Mouse (Mus musculus): ENCODE data around the gene Aspdh. TPM values are rescaled to one million over a fixed set of nuclear protein-coding genes. Genes with fewer than 3 reads are reported as not detected.
A peak's percentile ranks its signal among the peaks of the same experiment; 100 is the strongest.

The Aspdh gene
- polyA plus RNA-seq (2012; rRNA removed) = 29.8 and 30.6 TPM in 2 replicates

GRCm38 (mm10) chr7:44465111-44465510 is at the start of gene Aspdh:
Aspdh (plus strand) TSS chr7:44465391.
- DNase-seq (ENCODE audit: low read depth) = peak; percentile 30
- no peak for TF ChIP-seq POLR2A (IDR thresholded peaks at IDR 0.05; ENCODE audit: borderline replicate concordance, extremely low read depth, insufficient read depth, insufficient read length, poor library complexity, severe bottlenecking)
- no peak for TF ChIP-seq CTCF (IDR thresholded peaks at IDR 0.05; ENCODE audit: borderline replicate concordance, extremely low read depth, insufficient read depth, insufficient read length)

GRCm38 (mm10) chr7:44427666-44428065 is 37.5 kb upstream of the Aspdh start:
- DNase-seq (ENCODE audit: low read depth) = no peak
- TF ChIP-seq CTCF (IDR thresholded peaks at IDR 0.05; ENCODE audit: borderline replicate concordance, extremely low read depth, insufficient read depth, insufficient read length) = no peak
- TF ChIP-seq POLR2A (IDR thresholded peaks at IDR 0.05; ENCODE audit: borderline replicate concordance, extremely low read depth, insufficient read depth, insufficient read length, poor library complexity, severe bottlenecking) = no peak

- peak; percentile 94 for DNase-seq (ENCODE audit: low read depth)
- TF ChIP-seq POLR2A (IDR thresholded peaks at IDR 0.05; ENCODE audit: borderline replicate concordance, extremely low read depth, insufficient read depth, insufficient read length, poor library complexity, severe bottlenecking) (no peak), CTCF (IDR thresholded peaks at IDR 0.05; ENCODE audit: borderline replicate concordance, extremely low read depth, insufficient read depth, insufficient read length) (no peak)
These were observed 36.8 kb upstream of the Aspdh start for GRCm38 (mm10) chr7:44428171-44428950.

- peak; percentile 96 for DNase-seq (ENCODE audit: low read depth)
- TF ChIP-seq POLR2A (IDR thresholded peaks at IDR 0.05; ENCODE audit: borderline replicate concordance, extremely low read depth, insufficient read depth, insufficient read length, poor library complexity, severe bottlenecking) = peak; percentile 85
- 0 out of 2 replicates have a peak, but pooled peaks have one; percentile 5 for TF ChIP-seq CTCF (IDR thresholded peaks at IDR 0.05; ENCODE audit: borderline replicate concordance, extremely low read depth, insufficient read depth, insufficient read length)
These were observed 36.1 kb upstream of the Aspdh start, which contains the start of gene Lrrc4b for GRCm38 (mm10) chr7:44428968-44429521. Lrrc4b (plus strand) TSS chr7:44429018.

GRCm38 (mm10) chr7:44429534-44430488 is 35.4 kb upstream of the Aspdh start:
- DNase-seq (ENCODE audit: low read depth) = peak; percentile 80
- no peak for TF ChIP-seq CTCF (IDR thresholded peaks at IDR 0.05; ENCODE audit: borderline replicate concordance, extremely low read depth, insufficient read depth, insufficient read length)
- no peak for TF ChIP-seq POLR2A (IDR thresholded peaks at IDR 0.05; ENCODE audit: borderline replicate concordance, extremely low read depth, insufficient read depth, insufficient read length, poor library complexity, severe bottlenecking)

GRCm38 (mm10) chr7:44432550-44432949 is 32.6 kb upstream of the Aspdh start:
- no peak for TF ChIP-seq CTCF (IDR thresholded peaks at IDR 0.05; ENCODE audit: borderline replicate concordance, extremely low read depth, insufficient read depth, insufficient read length)
- TF ChIP-seq POLR2A (IDR thresholded peaks at IDR 0.05; ENCODE audit: borderline replicate concordance, extremely low read depth, insufficient read depth, insufficient read length, poor library complexity, severe bottlenecking) = no peak

GRCm38 (mm10) chr7:44433371-44433770 is 31.8 kb upstream of the Aspdh start:
- TF ChIP-seq CTCF (IDR thresholded peaks at IDR 0.05; ENCODE audit: borderline replicate concordance, extremely low read depth, insufficient read depth, insufficient read length) = no peak
- no peak for TF ChIP-seq POLR2A (IDR thresholded peaks at IDR 0.05; ENCODE audit: borderline replicate concordance, extremely low read depth, insufficient read depth, insufficient read length, poor library complexity, severe bottlenecking)
- DNase-seq (ENCODE audit: low read depth) = peak; percentile 91

More at GRCm38 (mm10) chr7:44432550-44432949, 32.6 kb upstream of the Aspdh start:
- no peak for DNase-seq (ENCODE audit: low read depth)

GRCm38 (mm10) chr7:44434089-44434488 is 31.1 kb upstream of the Aspdh start:
- TF ChIP-seq CTCF (IDR thresholded peaks at IDR 0.05; ENCODE audit: borderline replicate concordance, extremely low read depth, insufficient read depth, insufficient read length) (no peak), POLR2A (IDR thresholded peaks at IDR 0.05; ENCODE audit: borderline replicate concordance, extremely low read depth, insufficient read depth, insufficient read length, poor library complexity, severe bottlenecking) (no peak)

GRCm38 (mm10) chr7:44435796-44436195 is 29.4 kb upstream of the Aspdh start:
- TF ChIP-seq POLR2A (IDR thresholded peaks at IDR 0.05; ENCODE audit: borderline replicate concordance, extremely low read depth, insufficient read depth, insufficient read length, poor library complexity, severe bottlenecking) = no peak
- no peak for TF ChIP-seq CTCF (IDR thresholded peaks at IDR 0.05; ENCODE audit: borderline replicate concordance, extremely low read depth, insufficient read depth, insufficient read length)
- DNase-seq (ENCODE audit: low read depth) = no peak

More at GRCm38 (mm10) chr7:44434089-44434488, 31.1 kb upstream of the Aspdh start:
- DNase-seq (ENCODE audit: low read depth) = no peak

GRCm38 (mm10) chr7:44436267-44436666 is 28.9 kb upstream of the Aspdh start:
- peak; percentile 51 for TF ChIP-seq CTCF (IDR thresholded peaks at IDR 0.05; ENCODE audit: borderline replicate concordance, extremely low read depth, insufficient read depth, insufficient read length)
- TF ChIP-seq POLR2A (IDR thresholded peaks at IDR 0.05; ENCODE audit: borderline replicate concordance, extremely low read depth, insufficient read depth, insufficient read length, poor library complexity, severe bottlenecking) = no peak
- peak; percentile 24 for DNase-seq (ENCODE audit: low read depth)

GRCm38 (mm10) chr7:44437188-44437587 is 28.0 kb upstream of the Aspdh start:
- no peak for DNase-seq (ENCODE audit: low read depth)
- TF ChIP-seq CTCF (IDR thresholded peaks at IDR 0.05; ENCODE audit: borderline replicate concordance, extremely low read depth, insufficient read depth, insufficient read length) (no peak), POLR2A (IDR thresholded peaks at IDR 0.05; ENCODE audit: borderline replicate concordance, extremely low read depth, insufficient read depth, insufficient read length, poor library complexity, severe bottlenecking) (no peak)

Data from brain, embryonic 14.5 days (tissue).